Mouse (Mus musculus): ENCODE measurements around the gene Zbtb22. TPM values are rescaled to one million over a fixed set of nuclear protein-coding genes. Genes with fewer than 3 reads are reported as not detected.

Zbtb22 gene
- polyA plus RNA-seq, 2 experiments from 2014 or later: 4.1 to 4.7 TPM

- no peak for ATAC-seq
These were observed 9.0 kb downstream of the Zbtb22 start for GRCm38 (mm10) chr17:33924577-33925283.

GRCm38 (mm10) chr17:33925406-33926116, 9.9 kb downstream of the Zbtb22 start:
- ATAC-seq: no peak

GRCm38 (mm10) chr17:33926207-33926932, 10.7 kb downstream of the Zbtb22 start:
- ATAC-seq: no peak

- ATAC-seq: no peak
These were observed 12.7 kb downstream of the Zbtb22 start for GRCm38 (mm10) chr17:33928251-33928947.

GRCm38 (mm10) chr17:33929371-33930279, 13.9 kb downstream of the Zbtb22 start, which contains the start of gene Rgl2:
Gene Rgl2, plus strand, starts transcription at chr17:33929543.
- ATAC-seq: peak; percentile 59

- peak; percentile 34 for ATAC-seq
These were observed 14.8 kb downstream of the Zbtb22 start for GRCm38 (mm10) chr17:33930280-33931158.

GRCm38 (mm10) chr17:33931159-33931866, 15.6 kb downstream of the Zbtb22 start:
- ATAC-seq: peak; percentile 24

- ATAC-seq: no peak
These were observed 16.2 kb downstream of the Zbtb22 start for GRCm38 (mm10) chr17:33931947-33932346.

- ATAC-seq: no peak
These were observed 16.7 kb downstream of the Zbtb22 start for GRCm38 (mm10) chr17:33932448-33932847.

- no peak for ATAC-seq
These were observed 17.3 kb downstream of the Zbtb22 start for GRCm38 (mm10) chr17:33932970-33933369.

- ATAC-seq: no peak
These were observed 19.8 kb downstream of the Zbtb22 start for GRCm38 (mm10) chr17:33935422-33936055.

- ATAC-seq: no peak
These were observed 21.3 kb downstream of the Zbtb22 start for GRCm38 (mm10) chr17:33936993-33937392.

GRCm38 (mm10) chr17:33938783-33939182, 23.1 kb downstream of the Zbtb22 start:
- no peak for ATAC-seq

- ATAC-seq: peak; percentile 94
These were observed 24.6 kb downstream of the Zbtb22 start, which contains the start of the genes Pfdn6 and Wdr46 for GRCm38 (mm10) chr17:33940206-33940805. Gene Pfdn6, minus strand, starts transcription at chr17:33940343. Gene Wdr46, plus strand, starts transcription at chr17:33940660.

GRCm38 (mm10) chr17:33940981-33941380, 25.3 kb downstream of the Zbtb22 start:
- ATAC-seq: no peak

- ATAC-seq: no peak
These were observed 25.7 kb downstream of the Zbtb22 start for GRCm38 (mm10) chr17:33941381-33941780.

GRCm38 (mm10) chr17:33943454-33943853, 27.8 kb downstream of the Zbtb22 start:
- ATAC-seq: no peak

GRCm38 (mm10) chr17:33947430-33948089, 31.9 kb downstream of the Zbtb22 start:
- peak; percentile 26 for ATAC-seq

All from activated CD4-positive, CD25-positive, alpha-beta regulatory T cell, adult 4 months (primary cell).